Mouse (Mus musculus) myocyte (in vitro differentiated cells): ENCODE measurements around the gene Defb20. TPM values are rescaled to one million over a fixed set of nuclear protein-coding genes. Genes with fewer than 3 reads are reported as not detected.

Experiments used
- H3K27me3 ChIP-seq: one replicate; pipeline ENCODE4 v1.6.1; 2011; ENCODE audit not compliant: control insufficient read depth, insufficient read depth, insufficient read length
- H3K36me3 ChIP-seq: one replicate; pipeline ENCODE4 v1.6.1; 2011; ENCODE audit not compliant: control insufficient read depth, insufficient read depth
- H3K4me2 ChIP-seq: one replicate; pipeline ENCODE4 v1.6.1; 2011; ENCODE audit warnings: low read depth, control low read depth
- H3K4me3 ChIP-seq: one replicate; pipeline ENCODE4 v1.5.1; 2011; ENCODE audit warnings: mild to moderate bottlenecking, control low read depth, moderate library complexity
- H3K79me2 ChIP-seq: one replicate; pipeline ENCODE4 v1.6.1; 2011; ENCODE audit not compliant: control insufficient read depth, insufficient read depth
- H3ac ChIP-seq: one replicate; pipeline ENCODE4 v1.6.1; 2011; ENCODE audit not compliant: control insufficient read depth, insufficient read length
- CEBPB ChIP-seq: IDR thresholded peaks from 2 replicates; pipeline ENCODE4 v1.6.1; 2011; ENCODE audit warnings: mild to moderate bottlenecking, moderate library complexity; ENCODE audit not compliant: poor library complexity, insufficient read depth, severe bottlenecking
- E2F4 ChIP-seq: IDR thresholded peaks from one replicate; pipeline ENCODE4 v1.6.1; 2011; ENCODE audit warnings: mild to moderate bottlenecking, control low read depth, moderate library complexity; ENCODE audit not compliant: insufficient read depth
- MAX ChIP-seq: IDR thresholded peaks from one replicate; pipeline ENCODE4 v1.6.1; 2011; ENCODE audit warnings: low read depth, mild to moderate bottlenecking, control low read depth
- MYOD1 ChIP-seq, 3 experiments: IDR thresholded peaks; one replicate each; pipeline ENCODE4 v1.6.1; 2011; ENCODE audit warnings: control low read depth in 2 of 3, low read depth in 2 of 3, mild to moderate bottlenecking in 2 of 3, moderate library complexity in 1 of 3; ENCODE audit not compliant: insufficient read length in 2 of 3, control insufficient read depth in 1 of 3
- MYOG ChIP-seq, 3 experiments: IDR thresholded peaks; one replicate each; pipeline ENCODE4 v1.6.1; 2011; ENCODE audit warnings: control low read depth in 2 of 3, low read depth in 2 of 3, mild to moderate bottlenecking in 2 of 3; ENCODE audit not compliant: insufficient read length in 2 of 3, control insufficient read depth in 1 of 3, insufficient read depth in 1 of 3
- POLR2A ChIP-seq: IDR thresholded peaks from one replicate; pipeline ENCODE4 v1.6.1; 2011; ENCODE audit warnings: low read depth, mild to moderate bottlenecking, control low read depth, moderate library complexity; ENCODE audit not compliant: insufficient read length
- POLR2AphosphoS2 ChIP-seq: IDR thresholded peaks from one replicate; pipeline ENCODE4 v1.6.1; 2011; ENCODE audit warnings: low read depth, control low read depth; ENCODE audit not compliant: insufficient read length
- REST ChIP-seq: IDR thresholded peaks from one replicate; pipeline ENCODE4 v1.6.1; 2011; ENCODE audit warnings: mild to moderate bottlenecking, control low read depth, moderate library complexity; ENCODE audit not compliant: insufficient read depth, insufficient read length
- SRF ChIP-seq: IDR thresholded peaks from one replicate; pipeline ENCODE4 v1.6.1; 2011; ENCODE audit warnings: low read depth; ENCODE audit not compliant: control insufficient read depth, insufficient read length
- TCF12 ChIP-seq: IDR thresholded peaks from one replicate; pipeline ENCODE4 v1.6.1; 2011; ENCODE audit warnings: mild to moderate bottlenecking, control low read depth; ENCODE audit not compliant: poor library complexity, insufficient read depth, severe bottlenecking
- TCF3 ChIP-seq: IDR thresholded peaks from one replicate; pipeline ENCODE4 v1.6.1; 2011; ENCODE audit warnings: low read depth, control low read depth; ENCODE audit not compliant: insufficient read length
- USF1 ChIP-seq: IDR thresholded peaks from one replicate; pipeline ENCODE4 v1.6.1; 2011; ENCODE audit warnings: low read depth, mild to moderate bottlenecking, control low read depth, moderate library complexity
- polyA plus RNA-seq: library from polyadenylated mRNA; unstranded; fragments of >200 nt; fragmentation: generic; extraction: Trizol; gene quantifications from one replicate; pipeline ENCODE4 v1.2.1, GENCODE M21; 2012; ENCODE audit warnings: missing spikeins

Defb20 gene
- polyA plus RNA-seq, 1 experiment, result not detected

- H3K27me3 ChIP-seq, result peaks cover 14% of the 10 kb centered on the region
- H3K4me2 ChIP-seq, result no peak overlapping the region
- TF ChIP-seq USF1, result no peak
- TF ChIP-seq E2F4, result no peak
- TF ChIP-seq POLR2AphosphoS2, result no peak
- TF ChIP-seq TCF12, result no peak
- no peak for TF ChIP-seq MYOD1 (IDR thresholded peaks at IDR 0.05; ENCODE audit: control insufficient read depth in 1 of 3, insufficient read length in 2 of 3, low read depth in 2 of 3)
- no peak for TF ChIP-seq SRF
- TF ChIP-seq POLR2A, result no peak
- TF ChIP-seq REST, result no peak
- no peak for TF ChIP-seq MYOG (IDR thresholded peaks at IDR 0.05; ENCODE audit: control insufficient read depth in 1 of 3, insufficient read depth in 1 of 3, insufficient read length in 2 of 3, low read depth in 2 of 3)
- TF ChIP-seq CEBPB, result no peak
- TF ChIP-seq MAX, result no peak
- no peaks in the 10 kb centered on the region for H3K36me3 ChIP-seq
- H3K79me2 ChIP-seq, result no peaks in the 10 kb centered on the region
- H3ac ChIP-seq, result no peak overlapping the region
- H3K4me3 ChIP-seq, result no peak overlapping the region
Observed at GRCm38 (mm10) chr2:152438963-152439362, 37.9 kb upstream of the Defb20 start.

- Histone ChIP-seq H3ac (no peak overlapping the region), H3K4me3 (no peak overlapping the region), H3K4me2 (no peak overlapping the region), H3K79me2 (no peaks in the 10 kb centered on the region), H3K27me3 (peaks cover 17% of the 10 kb centered on the region), H3K36me3 (no peaks in the 10 kb centered on the region)
- TF ChIP-seq TCF3, result no peak
- no peak for TF ChIP-seq CEBPB
- TF ChIP-seq MAX, result no peak
- no peak for TF ChIP-seq SRF
- no peak for TF ChIP-seq POLR2A
Observed at GRCm38 (mm10) chr2:152439833-152440232, 37.0 kb upstream of the Defb20 start.

GRCm38 (mm10) chr2:152442322-152442721, 34.5 kb upstream of the Defb20 start:
- TF ChIP-seq MYOD1 (IDR thresholded peaks at IDR 0.05; ENCODE audit: control insufficient read depth in 1 of 3, insufficient read length in 2 of 3, low read depth in 2 of 3), result no peak
- TF ChIP-seq POLR2AphosphoS2, result no peak
- TF ChIP-seq POLR2A, result no peak
- no peak for TF ChIP-seq USF1
- TF ChIP-seq REST, result no peak
- no peak for TF ChIP-seq TCF12
- no peak for TF ChIP-seq SRF
- TF ChIP-seq CEBPB, result no peak
- TF ChIP-seq MYOG (IDR thresholded peaks at IDR 0.05; ENCODE audit: control insufficient read depth in 1 of 3, insufficient read depth in 1 of 3, insufficient read length in 2 of 3, low read depth in 2 of 3), result no peak
- TF ChIP-seq MAX, result no peak
- no peak for TF ChIP-seq E2F4
- TF ChIP-seq TCF3, result no peak
- Histone ChIP-seq H3K79me2 (no peaks in the 10 kb centered on the region), H3K36me3 (no peaks in the 10 kb centered on the region)

GRCm38 (mm10) chr2:152443281-152443680, 33.6 kb upstream of the Defb20 start:
- H3ac ChIP-seq, result no peak overlapping the region
- no peaks in the 10 kb centered on the region for H3K36me3 ChIP-seq
- H3K27me3 ChIP-seq, result peaks cover 23% of the 10 kb centered on the region
- no peak overlapping the region for H3K4me3 ChIP-seq
- no peak for TF ChIP-seq MYOD1 (IDR thresholded peaks at IDR 0.05; ENCODE audit: control insufficient read depth in 1 of 3, insufficient read length in 2 of 3, low read depth in 2 of 3)
- TF ChIP-seq E2F4, result no peak
- TF ChIP-seq TCF12, result no peak
- no peak for TF ChIP-seq USF1
- no peak for TF ChIP-seq SRF
- no peak for TF ChIP-seq REST
- no peak for TF ChIP-seq TCF3
- no peak for TF ChIP-seq MYOG (IDR thresholded peaks at IDR 0.05; ENCODE audit: control insufficient read depth in 1 of 3, insufficient read depth in 1 of 3, insufficient read length in 2 of 3, low read depth in 2 of 3)
- TF ChIP-seq MAX, result no peak
- no peak for TF ChIP-seq POLR2AphosphoS2
- no peak for TF ChIP-seq POLR2A
- TF ChIP-seq CEBPB, result no peak
- no peaks in the 10 kb centered on the region for H3K79me2 ChIP-seq
- H3K4me2 ChIP-seq, result no peak overlapping the region

More at GRCm38 (mm10) chr2:152442322-152442721, 34.5 kb upstream of the Defb20 start:
- H3ac ChIP-seq, result no peak overlapping the region
- no peak overlapping the region for H3K4me3 ChIP-seq
- H3K4me2 ChIP-seq, result no peak overlapping the region
- H3K27me3 ChIP-seq, result peaks cover 23% of the 10 kb centered on the region

- Histone ChIP-seq H3K27me3 (peaks cover 21% of the 10 kb centered on the region), H3K36me3 (no peaks in the 10 kb centered on the region), H3K4me3 (no peak overlapping the region), H3K4me2 (no peak overlapping the region), H3ac (no peak overlapping the region), H3K79me2 (no peaks in the 10 kb centered on the region)
- TF ChIP-seq POLR2AphosphoS2, result no peak
- TF ChIP-seq TCF3, result no peak
- no peak for TF ChIP-seq MAX
- no peak for TF ChIP-seq CEBPB
- TF ChIP-seq REST, result no peak
Observed at GRCm38 (mm10) chr2:152446642-152447041, 30.2 kb upstream of the Defb20 start.
